Comparison of ENCODE assay signal across 17 mouse cellular contexts in genomic region chr3:121437996-121438395, GRCm38 (mm10). TPM values are rescaled to one million over a fixed set of nuclear protein-coding genes. Genes with fewer than 3 reads are reported as not detected.
DNase-seq lines count a peak whose midpoint lies in the region; ATAC-seq and TF ChIP-seq lines count a peak whose summit lies in the region.
"Had no signal": no experiment of that assay in that cellular context is flagged by ENCODE, and none has a peak within 500 bp of the region (broad histone marks: within the 10 kb centered on the region; RNA-seq: fewer than 3 reads in every experiment).

No protein-coding gene starts in this region.

- 0 out of 2 replicates have a peak, but pooled peaks cover 10% of the 10 kb centered on the region for H3K36me3 ChIP-seq in embryonic facial prominence, embryonic 15.5 days
- H3K36me3 ChIP-seq in embryonic facial prominence, embryonic 10.5 days (replicated peaks): peaks cover 83% of the 10 kb centered on the region
- H3K36me3 ChIP-seq in E14TG2a.4 (ENCODE audit: insufficient read depth, low read length): peaks cover 95% of the 10 kb centered on the region
- no peaks in the 10 kb centered on the region; the same call in 1 of the 2 replicates for H3K36me3 ChIP-seq in heart, postnatal 0 days (replicated peaks; ENCODE audit: control insufficient read depth, insufficient read depth, low read length)
- H3K36me3 ChIP-seq: G1E had no signal

- no peak for TF ChIP-seq EP300 in heart, postnatal 0 days (IDR thresholded peaks at IDR 0.05; ENCODE audit: low read depth)

- H3K9ac ChIP-seq in embryonic facial prominence, embryonic 15.5 days: no peak overlapping the region
- no peak overlapping the region for H3K9ac ChIP-seq in heart, postnatal 0 days (replicated peaks; ENCODE audit: low read depth, low read length)
- H3K9ac ChIP-seq: hindbrain, embryonic 14.5 days; liver, embryonic 15.5 days had no signal

- WGBS in embryonic facial prominence, embryonic 15.5 days: 69% methylated on average over 7 of the region's 7 CpGs
- WGBS in embryonic facial prominence, embryonic 10.5 days: 70% methylated on average over 7 of the region's 7 CpGs
- 44% methylated on average over 7 of the region's 7 CpGs for WGBS in heart, postnatal 0 days

- H3K4me3 ChIP-seq in embryonic facial prominence, embryonic 15.5 days (replicated peaks): no peak overlapping the region
- no peak overlapping the region for H3K4me3 ChIP-seq in embryonic facial prominence, embryonic 10.5 days
- H3K4me3 ChIP-seq in E14TG2a.4 (replicated peaks; ENCODE audit: low read length): peak overlapping the region; percentile 45; the same call in 1 of the 2 replicates
- no peak overlapping the region for H3K4me3 ChIP-seq in heart, postnatal 0 days (ENCODE audit: low read depth, low read length)
- H3K4me3 ChIP-seq: forebrain, embryonic 10.5 days; liver, embryonic 15.5 days had no signal

- no peak for TF ChIP-seq CTCF in E14TG2a.4 (conservative IDR thresholded peaks at IDR 0.05; ENCODE audit: low read length)
- no peak for TF ChIP-seq CTCF in heart, postnatal 0 days (IDR thresholded peaks at IDR 0.05; ENCODE audit: low read depth)

- H3K27me3 ChIP-seq in embryonic facial prominence, embryonic 15.5 days: no peaks in the 10 kb centered on the region
- no peaks in the 10 kb centered on the region for H3K27me3 ChIP-seq in embryonic facial prominence, embryonic 10.5 days (replicated peaks; ENCODE audit: low read depth, poor library complexity, severe bottlenecking)
- H3K27me3 ChIP-seq in E14TG2a.4 (ENCODE audit: insufficient read depth, low read length): no peaks in the 10 kb centered on the region
- H3K27me3 ChIP-seq in heart, postnatal 0 days (ENCODE audit: control insufficient read depth, insufficient read depth, low read length): no peaks in the 10 kb centered on the region
- H3K27me3 ChIP-seq: liver, embryonic 15.5 days had no signal

- DNase-seq in embryonic facial prominence, embryonic 10.5 days (ENCODE audit: low spot score): no peak
- DNase-seq in kidney, adult 11 months: peak; percentile 41
- DNase-seq in kidney, postnatal 4 days: no peak
- DNase-seq in heart, postnatal 0 days (ENCODE audit: low spot score): no peak
- DNase-seq in yolk sac, embryonic 10.5 days (ENCODE audit: low spot score): no peak
- DNase-seq: B cell, adult 2 months; cerebellum, postnatal 10 days; right cerebral cortex, postnatal 14 days; thymus, postnatal 14 days had no signal

- ATAC-seq in embryonic facial prominence, embryonic 15.5 days (ENCODE audit: insufficient number of reproducible peaks, low FRiP score, low TSS enrichment, low read depth): no peak
- no peak; the same call in 1 of the 2 replicates for ATAC-seq in heart, postnatal 0 days (ENCODE audit: insufficient read depth, low read depth)
- ATAC-seq in megakaryocyte, adult 5-6 weeks (ENCODE audit: poor library complexity, severe bottlenecking): no peak

- H3K4me2 ChIP-seq in embryonic facial prominence, embryonic 15.5 days (replicated peaks): no peak overlapping the region
- H3K4me2 ChIP-seq in heart, postnatal 0 days (ENCODE audit: low read depth, low read length): no peak overlapping the region
- H3K4me2 ChIP-seq: hindbrain, embryonic 14.5 days; liver, embryonic 15.5 days had no signal

- H3K27ac ChIP-seq in embryonic facial prominence, embryonic 15.5 days (replicated peaks): peak overlapping the region; percentile 8; the same call in 1 of the 2 replicates
- no peak overlapping the region for H3K27ac ChIP-seq in embryonic facial prominence, embryonic 10.5 days (replicated peaks)
- H3K27ac ChIP-seq in heart, postnatal 0 days (ENCODE audit: low read depth): peak overlapping the region; percentile 22; the same call in 1 of the 2 replicates
- H3K27ac ChIP-seq: forebrain, embryonic 10.5 days; hindbrain, embryonic 14.5 days; liver, embryonic 15.5 days; macrophage had no signal

- peaks cover 88% of the 10 kb centered on the region for H3K4me1 ChIP-seq in embryonic facial prominence, embryonic 15.5 days
- peaks cover 72% of the 10 kb centered on the region for H3K4me1 ChIP-seq in embryonic facial prominence, embryonic 10.5 days
- peaks cover 100% of the 10 kb centered on the region for H3K4me1 ChIP-seq in E14TG2a.4 (replicated peaks; ENCODE audit: low read depth, low read length)
- H3K4me1 ChIP-seq in heart, postnatal 0 days (ENCODE audit: control insufficient read depth, insufficient read depth): peaks cover 80% of the 10 kb centered on the region

- no peaks in the 10 kb centered on the region for H3K9me3 ChIP-seq in embryonic facial prominence, embryonic 15.5 days (replicated peaks)
- H3K9me3 ChIP-seq in embryonic facial prominence, embryonic 10.5 days: no peaks in the 10 kb centered on the region
- no peaks in the 10 kb centered on the region for H3K9me3 ChIP-seq in E14TG2a.4 (ENCODE audit: low read length)
- H3K9me3 ChIP-seq in heart, postnatal 0 days (replicated peaks; ENCODE audit: control insufficient read depth, low read length): no peaks in the 10 kb centered on the region
- H3K9me3 ChIP-seq: forebrain, embryonic 10.5 days; G1E; liver, embryonic 15.5 days had no signal

RNA-seq across cellular contexts. Expression of gene Cnn3, which starts 11.7 kb away (rescaled TPM):
- polyA plus RNA-seq in embryonic facial prominence, embryonic 15.5 days (2015; fragmentation: Nextera tagmentation; extraction: Ambion mirVana): 844 and 852 TPM in 2 replicates
- 864 and 874 TPM in 2 replicates for polyA plus RNA-seq in embryonic facial prominence, embryonic 10.5 days (2016; fragmentation: Nextera tagmentation; extraction: Ambion mirVana)
- 132 and 166 TPM in 2 replicates for total RNA-seq in heart, postnatal 0 days (2014; rRNA removed; ENCODE audit: low replicate concordance)
- 187 and 190 TPM in 2 replicates for polyA plus RNA-seq in heart, postnatal 0 days (2015; fragmentation: Nextera tagmentation; extraction: Ambion mirVana)
- 14.5 and 19.5 TPM in 2 replicates for total RNA-seq in megakaryocyte, adult 5-6 weeks (2015)
- total RNA-seq in megakaryocyte, adult 5-6 weeks (2017): 11.3 and 13.3 TPM in 2 replicates
- polyA plus RNA-seq: G1E had no signal
